Mouse (Mus musculus): ENCODE results near the gene Mmp15.
"Not testable (repeated sequence)": the region's sequence is repeated elsewhere in the genome, so short reads cannot be mapped to it uniquely, and the experiment has no call there.

Gene Mmp15

GRCm38 (mm10) chr8:95377101-95377500 lies 25.0 kb downstream of the Mmp15 start:
- DNase-seq (ENCODE audit: low read depth) = no peak

GRCm38 (mm10) chr8:95377863-95378291 lies 25.8 kb downstream of the Mmp15 start:
- no peak for DNase-seq (ENCODE audit: low read depth)

GRCm38 (mm10) chr8:95378928-95379327 lies 26.9 kb downstream of the Mmp15 start:
- not testable (repeated sequence) for DNase-seq (ENCODE audit: low read depth)

GRCm38 (mm10) chr8:95380953-95381352 lies 28.9 kb downstream of the Mmp15 start:
- no peak for DNase-seq (ENCODE audit: low read depth)

- DNase-seq (ENCODE audit: low read depth) = no peak
These were observed 29.5 kb downstream of the Mmp15 start for GRCm38 (mm10) chr8:95381595-95381994.

- no peak for DNase-seq (ENCODE audit: low read depth)
These were observed 32.4 kb downstream of the Mmp15 start for GRCm38 (mm10) chr8:95384501-95384900.

- no peak for DNase-seq (ENCODE audit: low read depth)
These were observed 34.0 kb downstream of the Mmp15 start for GRCm38 (mm10) chr8:95386037-95386436.

- DNase-seq (ENCODE audit: low read depth) = no peak
These were observed 35.2 kb downstream of the Mmp15 start for GRCm38 (mm10) chr8:95387221-95387620.

GRCm38 (mm10) chr8:95387936-95388335 lies 35.9 kb downstream of the Mmp15 start:
- DNase-seq (ENCODE audit: low read depth) = no peak

GRCm38 (mm10) chr8:95390312-95390711 lies 38.2 kb downstream of the Mmp15 start:
- DNase-seq (ENCODE audit: low read depth) = no peak

GRCm38 (mm10) chr8:95391101-95391500 lies 39.0 kb downstream of the Mmp15 start:
- no peak for DNase-seq (ENCODE audit: low read depth)

GRCm38 (mm10) chr8:95392604-95393003 lies 40.5 kb downstream of the Mmp15 start:
- DNase-seq (ENCODE audit: low read depth) = no peak

- DNase-seq (ENCODE audit: low read depth) = no peak
These were observed 43.3 kb downstream of the Mmp15 start for GRCm38 (mm10) chr8:95395186-95395918.

- no peak for DNase-seq (ENCODE audit: low read depth)
These were observed 44.7 kb downstream of the Mmp15 start for GRCm38 (mm10) chr8:95396752-95397151.

- DNase-seq (ENCODE audit: low read depth) = no peak
These were observed 45.1 kb downstream of the Mmp15 start for GRCm38 (mm10) chr8:95397201-95397600.

GRCm38 (mm10) chr8:95399131-95399530 lies 47.1 kb downstream of the Mmp15 start:
- DNase-seq (ENCODE audit: low read depth) = no peak

GRCm38 (mm10) chr8:95401091-95401490 lies 49.0 kb downstream of the Mmp15 start:
- no peak for DNase-seq (ENCODE audit: low read depth)

GRCm38 (mm10) chr8:95409518-95409917 lies 57.5 kb downstream of the Mmp15 start:
- DNase-seq (ENCODE audit: low read depth) = no peak

GRCm38 (mm10) chr8:95411309-95411972 lies 59.4 kb downstream of the Mmp15 start:
- DNase-seq (ENCODE audit: low read depth) = no peak

GRCm38 (mm10) chr8:95422193-95422810 lies 70.2 kb downstream of the Mmp15 start:
- DNase-seq (ENCODE audit: low read depth) = no peak

Measured in c-Kit-positive CD71-positive TER-119-negative erythroid progenitor cells, embryonic 14.5 days (primary cell).